Mouse (Mus musculus) MN1 (cell line): ENCODE results near the gene Dock2.

ENCODE experiments used
- DNase-seq: peaks from one replicate; pipeline ENCODE4 v3.0.0-alpha.2; 2016; ENCODE audit warnings: low spot score

The Dock2 gene

DNA sequence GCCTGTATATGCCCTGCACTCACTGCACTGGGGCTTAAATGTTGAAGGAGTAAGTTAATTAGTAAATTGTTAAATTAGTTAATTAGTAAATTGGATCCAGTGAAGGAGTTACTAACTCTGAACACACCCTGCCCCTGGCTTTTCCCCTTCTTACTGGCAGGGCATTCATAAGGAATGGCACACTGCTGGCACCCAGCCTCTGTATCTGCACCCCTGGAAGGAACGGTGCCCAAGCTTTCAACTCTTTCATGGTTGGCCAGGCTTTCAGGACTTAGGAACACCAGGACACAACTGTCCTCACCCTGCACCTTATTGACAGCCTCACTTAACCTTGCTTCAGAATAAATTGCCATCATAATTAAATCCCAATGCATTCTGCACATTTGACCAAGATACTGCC, 359.1 kb downstream of the Dock2 start:
- no peak for DNase-seq

DNA sequence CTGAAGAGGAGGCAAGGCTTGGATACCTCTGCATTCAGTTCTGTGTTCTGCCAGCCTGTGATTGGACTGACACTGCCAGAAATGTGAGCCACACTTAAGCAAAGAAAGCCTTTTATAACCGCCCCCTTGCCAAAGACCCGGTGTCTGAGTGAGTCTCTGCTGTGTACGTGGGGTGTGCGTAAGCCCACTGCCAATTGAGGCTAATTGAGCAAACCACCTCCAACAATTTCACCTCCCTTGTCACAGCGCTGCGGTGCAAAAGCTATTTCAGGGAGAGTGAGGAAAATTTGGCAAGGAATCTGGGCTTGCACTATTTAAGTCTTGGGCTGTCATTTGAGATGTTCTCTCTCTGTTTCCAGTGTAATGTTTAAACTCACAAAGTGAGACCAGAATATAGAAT, 362.6 kb downstream of the Dock2 start:
- no peak for DNase-seq

DNA sequence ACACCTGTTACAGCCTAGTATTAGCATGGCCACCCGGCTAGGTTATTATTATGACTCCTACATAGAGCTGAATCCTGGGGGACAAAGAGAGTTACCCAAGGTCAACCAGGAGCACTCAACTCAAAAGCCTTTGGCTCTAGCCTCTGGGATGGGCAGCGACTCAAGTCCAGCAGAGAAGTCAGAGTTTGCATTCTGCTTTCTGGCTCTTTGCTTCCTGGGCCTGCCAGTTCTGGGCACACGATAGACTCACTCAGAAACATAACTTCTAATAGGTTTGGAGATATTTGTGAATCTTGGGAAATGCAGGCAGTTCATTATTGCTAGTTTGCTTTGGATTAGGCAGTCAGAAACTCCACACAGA, 367.1 kb downstream of the Dock2 start:
- no peak for DNase-seq

GRCm38 (mm10) chr11:34415884-34416618, 367.6 kb downstream of the Dock2 start:
- DNase-seq, result no peak

GRCm38 (mm10) chr11:34406850-34407249, 376.8 kb downstream of the Dock2 start:
- no peak for DNase-seq

- DNase-seq, result no peak
Measured at GRCm38 (mm10) chr11:34406309-34406708, 377.4 kb downstream of the Dock2 start.

DNA sequence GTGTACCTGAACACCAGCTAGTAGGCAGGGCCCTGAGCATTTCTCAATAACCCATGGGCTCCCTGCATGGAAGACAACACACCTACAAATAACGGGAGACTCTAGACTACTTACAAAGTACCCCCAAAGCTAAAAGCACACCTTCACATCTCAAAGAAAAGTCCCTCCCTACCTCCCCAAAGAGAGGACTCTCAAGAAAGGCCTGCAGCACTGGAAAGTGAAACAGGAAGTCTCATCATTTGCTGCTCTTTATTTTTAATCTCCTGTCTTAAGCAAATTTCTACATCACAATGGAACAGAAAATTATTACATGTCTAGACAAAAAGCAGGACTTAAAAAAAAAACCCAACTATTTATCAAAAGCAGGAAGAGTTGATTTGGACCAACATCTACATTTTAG, 378.4 kb downstream of the Dock2 start:
- no peak for DNase-seq

DNA sequence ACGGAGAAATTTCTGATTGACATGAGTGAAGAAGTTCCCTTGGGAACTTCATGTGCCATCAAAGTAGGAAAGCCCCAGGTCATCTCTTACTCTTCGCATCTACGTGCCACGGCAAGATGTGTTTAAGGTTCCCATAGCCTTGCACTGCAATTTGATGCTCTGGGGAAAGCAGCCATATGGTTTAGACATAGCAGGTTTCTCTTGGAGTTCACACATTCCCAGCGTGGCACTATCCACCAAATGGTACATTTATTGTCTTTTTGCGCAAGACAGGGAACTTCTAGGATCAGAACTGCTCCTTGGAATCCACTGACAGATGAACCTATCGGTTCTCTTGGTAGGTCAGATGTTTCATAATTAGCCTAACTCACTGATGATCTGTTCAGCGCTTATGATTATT, 382.3 kb downstream of the Dock2 start:
- no peak for DNase-seq

DNA sequence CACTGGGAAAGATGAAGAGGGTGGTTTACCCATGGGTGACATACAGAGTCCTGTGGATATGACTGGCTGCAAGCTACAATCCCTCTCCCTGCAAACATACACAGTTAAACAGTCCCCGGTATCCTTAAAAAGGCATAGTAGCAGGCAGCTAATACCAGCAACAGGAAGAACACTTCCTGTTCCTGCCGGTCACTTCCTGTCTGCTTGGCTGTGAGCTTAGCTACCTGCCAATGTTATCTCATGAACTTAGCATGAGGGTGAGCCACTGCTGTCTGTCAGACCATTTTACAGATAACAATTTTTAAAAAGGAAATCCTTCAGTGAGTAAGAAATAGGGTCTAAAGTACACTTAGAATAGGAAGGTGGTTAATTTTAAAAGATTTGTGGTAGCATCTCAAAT, 385.1 kb downstream of the Dock2 start:
- DNase-seq, result no peak

DNA sequence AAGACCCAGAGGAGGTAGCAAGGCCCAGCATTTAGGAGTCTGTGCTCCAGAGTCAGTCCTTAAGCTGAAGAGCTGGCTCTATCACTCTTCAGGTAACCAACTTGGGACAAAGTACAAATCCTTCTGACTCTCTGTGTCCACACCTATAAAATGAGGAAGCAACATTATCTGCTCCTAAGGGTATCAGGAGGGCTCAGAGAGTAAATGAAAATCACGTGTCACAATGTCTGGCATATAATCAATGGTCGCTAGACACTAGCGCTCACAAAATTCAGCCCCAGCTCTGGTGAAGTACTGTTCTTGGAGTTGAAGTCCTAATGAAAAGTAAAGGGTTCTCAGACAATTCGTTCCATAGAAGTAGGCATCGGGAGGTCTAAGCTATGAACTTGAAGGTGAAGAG, 386.0 kb downstream of the Dock2 start:
- no peak for DNase-seq

- no peak for DNase-seq
Measured at GRCm38 (mm10) chr11:34395802-34396201, 387.9 kb downstream of the Dock2 start.

- DNase-seq, result no peak
Measured at GRCm38 (mm10) chr11:34392105-34392504, 391.6 kb downstream of the Dock2 start.

DNA sequence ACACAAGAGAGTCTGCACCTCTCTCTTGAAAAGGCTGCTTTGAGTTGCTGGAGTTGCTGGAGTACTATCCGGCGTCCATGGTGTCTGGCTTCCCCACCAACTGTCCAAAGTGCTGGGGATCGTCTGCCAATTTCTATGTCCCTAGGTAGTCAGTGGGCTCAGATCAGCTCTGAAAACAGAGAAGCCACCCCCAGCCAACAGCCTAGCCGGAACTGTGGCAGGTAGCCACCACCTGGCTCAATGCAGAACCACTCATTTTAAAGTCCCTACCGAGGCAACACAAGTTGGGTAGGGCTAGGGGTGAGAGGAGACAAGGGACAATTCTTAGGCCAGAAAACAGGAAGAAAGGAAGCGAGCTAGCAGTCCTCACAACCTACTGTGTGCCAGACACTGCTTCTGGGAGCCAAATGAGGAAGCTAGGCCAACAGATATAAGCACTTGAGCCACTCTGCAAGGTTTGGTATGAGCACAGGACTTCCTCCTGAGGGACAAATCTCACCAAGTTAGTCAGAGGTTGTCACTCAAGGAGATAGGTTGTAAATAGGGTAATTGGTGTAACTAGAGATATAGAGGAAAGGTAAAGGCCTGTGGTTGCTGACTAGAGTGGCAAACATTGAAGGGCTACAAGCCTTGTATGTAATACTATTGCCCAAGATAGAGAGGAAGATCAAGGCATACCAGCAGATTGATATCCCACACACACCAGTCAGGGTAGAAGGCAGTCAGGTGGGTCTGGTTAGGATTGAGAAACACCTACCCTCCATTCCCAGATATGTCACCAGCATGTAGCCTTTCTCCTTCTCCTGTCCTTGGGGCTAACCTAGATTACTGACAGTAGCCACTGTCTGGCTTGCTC, 394.2 kb downstream of the Dock2 start:
- DNase-seq, result no peak

DNA sequence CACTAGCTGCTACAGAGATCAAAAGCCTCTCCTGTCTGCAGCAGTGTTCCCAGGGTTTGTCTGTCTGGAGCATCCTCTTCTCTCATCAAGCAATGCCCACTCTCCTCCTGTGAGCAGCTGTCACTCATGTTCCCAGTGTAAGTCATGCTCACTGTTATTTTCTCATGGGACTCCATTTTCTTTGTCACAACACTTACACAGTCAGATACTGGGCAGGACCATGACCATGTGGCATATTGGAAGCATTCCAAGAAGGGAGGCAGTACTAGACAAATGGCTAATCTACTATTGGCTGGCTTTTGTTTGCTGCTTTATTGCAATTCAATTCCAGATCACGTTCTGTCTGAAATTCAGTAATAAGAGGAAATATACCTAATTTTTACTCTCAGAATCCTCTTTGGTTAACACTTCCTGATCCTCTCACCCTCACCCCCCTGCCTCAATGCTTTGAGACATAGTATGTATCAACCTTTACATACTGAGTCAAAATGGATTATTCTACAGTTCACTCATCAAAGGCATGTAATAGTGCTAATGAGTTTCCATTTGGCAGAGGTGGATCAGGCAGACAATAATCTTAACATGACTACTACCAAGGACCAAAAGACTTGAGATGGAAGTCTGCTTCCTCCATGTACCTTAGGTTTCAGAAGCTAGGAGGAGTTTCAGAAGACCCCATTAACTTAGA, 398.5 kb downstream of the Dock2 start:
- DNase-seq, result peak; percentile 30

DNA sequence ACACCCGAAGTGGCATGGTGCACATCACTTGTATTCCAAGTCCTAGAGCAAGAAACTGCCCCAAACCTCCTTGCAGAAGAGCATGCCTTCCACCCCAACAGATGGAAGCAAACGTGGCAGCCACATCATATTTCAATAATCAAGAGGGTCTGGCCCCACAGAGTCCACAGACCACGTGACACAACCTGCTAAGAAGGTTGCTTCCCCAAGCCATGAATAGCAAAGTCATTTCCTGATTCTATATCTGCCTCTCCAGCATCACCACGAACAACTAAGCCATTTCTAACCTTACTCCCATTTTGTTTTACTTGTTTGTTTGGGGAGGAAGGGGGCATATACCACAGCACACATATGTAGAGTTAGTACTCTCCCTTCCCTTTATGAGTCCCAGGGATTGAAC, 399.5 kb downstream of the Dock2 start:
- DNase-seq, result no peak

GRCm38 (mm10) chr11:34383501-34383900, 400.2 kb downstream of the Dock2 start:
- no peak for DNase-seq

DNA sequence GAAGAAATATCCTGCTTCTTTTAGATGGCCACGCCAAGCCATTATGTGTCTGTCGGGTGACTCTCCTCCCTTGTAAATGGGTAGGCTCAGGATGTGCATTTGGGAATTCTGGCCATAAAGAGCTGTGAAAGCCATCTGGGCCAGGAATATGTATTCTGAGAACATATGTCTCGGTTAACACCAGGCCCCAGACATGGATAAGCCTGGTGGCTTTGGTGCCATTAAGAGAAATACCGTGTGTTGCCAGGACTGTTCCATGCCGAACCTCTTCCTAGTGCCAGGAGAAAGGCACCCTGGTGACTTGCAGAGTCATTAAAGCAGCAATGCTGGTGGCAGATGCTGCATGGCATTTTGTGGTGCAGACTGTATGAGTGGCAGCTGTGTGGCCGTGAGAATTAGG, 406.0 kb downstream of the Dock2 start:
- DNase-seq, result no peak

GRCm38 (mm10) chr11:34375557-34375956, 408.1 kb downstream of the Dock2 start:
- no peak for DNase-seq

DNA sequence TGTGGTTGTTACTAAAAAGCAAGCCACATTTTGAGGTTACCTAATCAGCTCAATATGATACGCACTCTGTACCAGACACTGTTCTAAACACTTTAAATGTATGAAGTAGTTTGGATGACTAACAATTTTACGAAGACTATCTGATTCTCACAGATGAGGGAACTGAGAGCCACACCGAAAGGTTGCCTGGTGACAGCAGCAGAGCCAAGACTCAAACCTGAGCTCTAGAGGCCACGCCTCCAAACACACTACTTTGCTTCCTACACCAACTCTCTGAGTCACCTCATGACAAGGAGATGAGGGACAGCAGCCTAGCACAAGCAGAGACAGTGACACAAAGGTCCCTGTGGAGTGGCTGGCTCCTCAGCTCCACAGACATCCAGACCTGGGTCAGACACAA, 411.5 kb downstream of the Dock2 start:
- no peak for DNase-seq

DNA sequence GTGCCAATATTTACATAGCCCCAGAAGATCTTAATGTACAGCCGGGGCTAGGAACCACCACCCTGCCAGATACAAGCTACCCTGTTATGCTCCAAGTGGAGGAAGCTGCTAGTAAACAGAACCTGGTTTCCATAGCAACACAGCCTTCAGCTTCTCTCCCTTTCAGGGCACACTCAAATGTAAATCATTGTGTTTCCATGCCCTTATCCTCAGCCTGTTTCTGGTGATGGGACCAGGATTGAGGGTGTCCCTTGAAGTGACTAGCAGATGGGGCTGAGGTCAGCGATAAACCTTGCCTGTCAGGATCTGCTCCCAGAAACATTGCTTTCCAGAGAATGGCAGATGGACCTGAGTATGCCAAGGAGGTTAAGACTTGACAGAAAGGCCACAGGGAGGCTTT, 427.6 kb downstream of the Dock2 start:
- DNase-seq, result no peak

- DNase-seq, result no peak
Measured at GRCm38 (mm10) chr11:34355406-34355805, 428.3 kb downstream of the Dock2 start.

DNA sequence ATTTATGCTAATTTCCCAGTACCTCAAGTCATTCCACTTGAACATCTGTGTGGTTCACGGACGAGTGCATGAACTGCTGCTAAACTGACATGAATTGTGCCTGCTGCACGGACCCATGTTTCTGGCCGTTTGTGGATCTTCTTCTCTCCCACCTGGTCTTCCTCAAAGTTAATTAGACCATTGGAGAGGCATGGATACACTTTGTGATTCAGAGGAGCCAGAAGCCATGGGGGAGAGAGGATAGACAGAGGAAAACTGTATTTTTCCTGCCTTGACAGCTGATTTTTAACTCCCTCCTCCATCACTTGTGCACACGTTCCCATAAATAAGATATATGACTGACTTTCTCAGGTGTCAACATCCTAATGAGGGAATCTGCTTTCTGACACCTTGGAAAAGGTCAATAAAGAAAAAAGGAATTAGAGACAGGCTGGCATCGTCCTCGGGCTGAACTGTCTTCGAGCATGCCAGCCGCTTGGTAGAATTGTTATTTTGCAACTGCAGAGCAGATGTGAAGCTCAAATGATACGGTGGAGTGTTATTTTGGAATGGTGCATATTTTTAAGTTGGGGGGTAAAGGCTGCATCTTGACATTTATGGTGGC, 434.1 kb downstream of the Dock2 start:
- no peak for DNase-seq
